Mouse (Mus musculus) hindbrain, embryonic 14.5 days (tissue): ENCODE data around the gene Gm20517. TPM values are rescaled to one million over a fixed set of nuclear protein-coding genes. Genes with fewer than 3 reads are reported as not detected.
"Not testable (repeated sequence)": the region's sequence is repeated elsewhere in the genome, so short reads cannot be mapped to it uniquely, and the experiment has no call there.

ENCODE experiments used
- ATAC-seq: fragments of 200-750 bp; cut with Nextera tagmentation; 2 replicates; pipeline ENCODE4 v1.8.0; 2017; ENCODE audit warnings: moderate number of reproducible peaks, mild to moderate bottlenecking, moderate TSS enrichment, moderate library complexity; ENCODE audit not compliant: low FRiP score
- DNase-seq: peaks from one replicate; pipeline ENCODE4 v3.0.0-alpha.2; 2015; ENCODE audit warnings: low spot score
- H3K27ac ChIP-seq: fragments of 300-500 bp; sonication (generic); 2 replicates; pipeline ENCODE4 v1.5.1; 2014; ENCODE audit warnings: mild to moderate bottlenecking, moderate library complexity
- H3K27me3 ChIP-seq: fragments of 300-500 bp; sonication (generic); 2 replicates; pipeline ENCODE4 v1.6.1; 2014; ENCODE audit warnings: mild to moderate bottlenecking, low read length, mixed read lengths; ENCODE audit not compliant: control insufficient read depth, insufficient read depth
- H3K36me3 ChIP-seq: fragments of 300-500 bp; sonication (generic); replicated peaks from 2 replicates; pipeline ENCODE4 v1.6.1; 2014; ENCODE audit not compliant: control insufficient read depth, insufficient read depth
- H3K4me1 ChIP-seq: fragments of 300-500 bp; sonication (generic); replicated peaks from 2 replicates; pipeline ENCODE4 v1.6.1; 2014; ENCODE audit warnings: antibody characterized with exemption, low read length, mixed read lengths; ENCODE audit not compliant: control insufficient read depth, insufficient read depth
- H3K4me2 ChIP-seq: fragments of 300-500 bp; sonication (generic); replicated peaks from 2 replicates; pipeline ENCODE4 v1.6.1; 2014; ENCODE audit warnings: mild to moderate bottlenecking, moderate library complexity
- H3K4me3 ChIP-seq: fragments of 300-500 bp; sonication (generic); replicated peaks from 2 replicates; pipeline ENCODE4 v1.5.1; 2014; ENCODE audit warnings: mild to moderate bottlenecking, low read length
- H3K9ac ChIP-seq: fragments of 300-500 bp; sonication (generic); 2 replicates; pipeline ENCODE4 v1.6.1; 2014
- H3K9me3 ChIP-seq: fragments of 300-500 bp; sonication (generic); 2 replicates; pipeline ENCODE4 v1.6.1; 2016; ENCODE audit warnings: low read length; ENCODE audit not compliant: control insufficient read depth
- WGBS: fragments of 180-500 bp; shearing (Covaris S2); extraction: QIAGEN DNeasy Blood & Tissue Kit; methylation state at CpG from one replicate; pipeline ENCODE4 v1.1.7; 2014; 5-methylcytosine and 5-hydroxymethylcytosine counted together
- polyA plus RNA-seq: library from polyadenylated mRNA; unstranded; fragments of >200 nt; fragmentation: Nextera tagmentation; extraction: Ambion mirVana; gene quantifications from 2 replicates; pipeline ENCODE4 v1.2.1, GENCODE M21; 2014

The Gm20517 gene
- polyA plus RNA-seq, 1 experiment from 2014 or later, result 3.0 TPM

DNA sequence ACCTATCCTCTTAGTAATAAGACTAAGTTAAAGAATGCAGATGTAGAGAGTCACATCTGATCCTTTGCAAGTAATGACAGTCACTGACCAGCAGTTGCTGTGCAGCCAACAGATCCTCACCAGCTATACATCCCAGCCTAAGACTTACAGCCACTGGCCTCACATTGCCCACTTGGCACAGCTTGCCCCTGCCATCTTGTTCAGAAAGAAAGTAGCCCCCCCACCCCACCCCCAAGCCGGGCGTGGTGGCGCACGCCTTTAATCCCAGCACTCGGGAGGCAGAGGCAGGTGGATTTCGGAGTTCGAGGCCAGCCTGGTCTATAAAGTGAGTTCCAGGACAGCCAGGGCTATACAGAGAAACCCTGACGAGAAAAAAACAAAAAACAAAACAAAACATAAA, 43.0 kb downstream of the Gm20517 start:
- H3K9ac ChIP-seq, H3K4me1 ChIP-seq, H3K27ac ChIP-seq, H3K27me3 ChIP-seq, H3K9me3 ChIP-seq, H3K4me3 ChIP-seq, H3K4me2 ChIP-seq, DNase-seq, ATAC-seq: not testable (repeated sequence)
- 91% methylated on average over 8 of the region's 8 CpGs for WGBS
- H3K36me3 ChIP-seq, result peaks cover 16% of the 10 kb centered on the region; the same call in 1 of the 2 replicates

GRCm38 (mm10) chr17:47655697-47656096, 44.3 kb downstream of the Gm20517 start:
- no peak for DNase-seq
- ATAC-seq, result no peak
- WGBS, result 84% methylated on average over 5 of the region's 5 CpGs
- peaks cover 19% of the 10 kb centered on the region; the same call in 1 of the 2 replicates for H3K36me3 ChIP-seq
- no peaks in the 10 kb centered on the region for H3K9me3 ChIP-seq
- no peaks in the 10 kb centered on the region for H3K4me1 ChIP-seq
- H3K9ac ChIP-seq, result no peak overlapping the region
- H3K4me2 ChIP-seq, result no peak overlapping the region
- no peak overlapping the region for H3K4me3 ChIP-seq
- H3K27ac ChIP-seq, result no peak overlapping the region
- no peaks in the 10 kb centered on the region for H3K27me3 ChIP-seq

- DNase-seq, result no peak
- Histone ChIP-seq H3K36me3 (peaks cover 16% of the 10 kb centered on the region; the same call in 1 of the 2 replicates), H3K9ac (no peak overlapping the region), H3K27ac (no peak overlapping the region), H3K4me1 (no peaks in the 10 kb centered on the region), H3K4me3 (no peak overlapping the region), H3K4me2 (no peak overlapping the region), H3K27me3 (no peaks in the 10 kb centered on the region), H3K9me3 (no peaks in the 10 kb centered on the region)
- WGBS, result 90% methylated on average over 4 of the region's 4 CpGs
- ATAC-seq, result no peak
Measured at GRCm38 (mm10) chr17:47657901-47658300, 46.5 kb downstream of the Gm20517 start.

- ATAC-seq, result no peak
- Histone ChIP-seq H3K4me3 (no peak overlapping the region), H3K9me3 (no peaks in the 10 kb centered on the region), H3K27me3 (no peaks in the 10 kb centered on the region), H3K4me2 (no peak overlapping the region), H3K36me3 (peaks cover 13% of the 10 kb centered on the region; the same call in 1 of the 2 replicates), H3K9ac (no peak overlapping the region), H3K27ac (no peak overlapping the region), H3K4me1 (no peaks in the 10 kb centered on the region)
- DNase-seq, result no peak
- 85% methylated on average over 3 of the region's 3 CpGs for WGBS
Measured at GRCm38 (mm10) chr17:47658741-47659243, 47.4 kb downstream of the Gm20517 start.

DNA sequence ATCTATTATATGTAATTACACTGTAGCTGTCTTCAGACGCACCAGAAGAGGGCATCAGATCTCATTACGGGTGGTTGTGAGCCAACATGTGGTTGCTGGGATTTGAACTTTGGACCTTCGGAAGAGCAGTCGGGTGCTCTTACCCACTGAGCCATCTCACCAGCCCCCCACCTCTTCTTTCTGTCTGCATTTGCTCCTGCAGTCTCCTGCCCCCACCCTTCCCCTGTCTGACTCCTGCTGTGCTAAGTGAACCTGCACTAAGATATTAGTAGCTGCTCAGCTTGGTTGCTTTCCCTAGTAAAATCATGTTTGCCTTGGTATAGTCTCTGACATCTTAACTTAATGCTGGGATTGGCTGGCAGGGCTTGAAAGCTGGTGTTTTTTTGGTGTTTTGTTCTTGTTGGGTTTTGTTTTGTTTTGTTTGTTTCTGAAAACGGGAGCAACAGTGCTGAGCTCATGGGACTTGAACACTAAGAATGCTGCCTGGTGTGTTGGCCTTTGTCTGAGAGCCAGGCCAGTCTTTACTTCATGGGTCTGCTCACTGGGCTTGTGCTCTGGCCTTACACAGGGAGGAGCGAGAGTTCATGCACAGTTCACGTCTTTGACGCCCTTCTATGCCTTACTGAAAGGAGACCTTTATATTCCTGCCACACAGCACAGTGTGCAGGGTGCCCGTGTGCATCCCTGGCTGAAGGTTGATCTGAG, 51.8 kb downstream of the Gm20517 start:
- H3K4me3 ChIP-seq, result no peak overlapping the region
- H3K27ac ChIP-seq, result no peak overlapping the region
- no peaks in the 10 kb centered on the region for H3K4me1 ChIP-seq
- no peaks in the 10 kb centered on the region for H3K9me3 ChIP-seq
- H3K36me3 ChIP-seq, result 0 out of 2 replicates have a peak, but pooled peaks cover 4% of the 10 kb centered on the region
- no peaks in the 10 kb centered on the region for H3K27me3 ChIP-seq
- ATAC-seq (no peak), DNase-seq (no peak)
- no peak overlapping the region for H3K9ac ChIP-seq
- H3K4me2 ChIP-seq, result no peak overlapping the region
- 26% methylated on average over 9 of the region's 9 CpGs for WGBS

DNA sequence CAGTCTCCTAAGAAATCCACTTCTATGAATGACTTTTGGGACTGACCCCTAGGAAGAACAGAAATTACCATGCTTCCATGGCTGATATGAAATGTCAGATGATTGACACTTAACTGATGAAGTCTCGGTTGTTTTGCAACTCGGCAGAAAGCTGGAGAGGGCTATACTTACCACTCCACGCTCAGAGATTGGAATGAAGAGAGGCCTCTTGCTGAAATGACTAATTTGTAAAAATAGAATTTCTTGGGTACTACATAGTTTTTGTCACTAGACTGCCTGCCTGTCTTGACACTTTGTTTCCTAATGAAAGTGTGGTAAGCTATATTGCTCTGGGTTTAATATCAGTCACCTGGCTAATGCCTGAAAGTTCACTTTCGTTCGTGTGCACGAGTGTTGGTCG, 53.1 kb downstream of the Gm20517 start:
- no peak overlapping the region for H3K27ac ChIP-seq
- peaks cover 6% of the 10 kb centered on the region for H3K4me1 ChIP-seq
- ATAC-seq, result no peak
- 0 out of 2 replicates have a peak, but pooled peaks cover 1% of the 10 kb centered on the region for H3K36me3 ChIP-seq
- H3K4me2 ChIP-seq, result no peak overlapping the region
- no peaks in the 10 kb centered on the region for H3K27me3 ChIP-seq
- H3K4me3 ChIP-seq, result no peak overlapping the region
- DNase-seq, result no peak
- H3K9ac ChIP-seq, result no peak overlapping the region
- WGBS, result 83% methylated on average over 7 of the region's 7 CpGs
- no peaks in the 10 kb centered on the region for H3K9me3 ChIP-seq

GRCm38 (mm10) chr17:47669166-47669565, 57.8 kb downstream of the Gm20517 start:
- no peak overlapping the region for H3K9ac ChIP-seq
- no peak overlapping the region for H3K27ac ChIP-seq
- H3K36me3 ChIP-seq, result no peaks in the 10 kb centered on the region; the same call in 1 of the 2 replicates
- no peak overlapping the region for H3K4me2 ChIP-seq
- H3K9me3 ChIP-seq, result no peaks in the 10 kb centered on the region
- H3K4me3 ChIP-seq, result no peak overlapping the region
- H3K27me3 ChIP-seq, result 0 out of 2 replicates have a peak, but pooled peaks cover 5% of the 10 kb centered on the region
- peaks cover 13% of the 10 kb centered on the region for H3K4me1 ChIP-seq
- WGBS, result 44% methylated on average over 4 of the region's 4 CpGs
- ATAC-seq (no peak), DNase-seq (no peak)

- no peak overlapping the region for H3K27ac ChIP-seq
- H3K36me3 ChIP-seq, result peaks cover 14% of the 10 kb centered on the region
- H3K27me3 ChIP-seq, result 0 out of 2 replicates have a peak, but pooled peaks cover 5% of the 10 kb centered on the region
- peak overlapping the region; percentile 68 for H3K4me2 ChIP-seq
- ATAC-seq, result peak; percentile 46
- peak overlapping the region; percentile 27 for H3K4me3 ChIP-seq
- H3K9me3 ChIP-seq, result no peaks in the 10 kb centered on the region
- DNase-seq, result no peak
- peak overlapping the region; percentile 45; the same call in 1 of the 2 replicates for H3K9ac ChIP-seq
- H3K4me1 ChIP-seq, result peaks cover 13% of the 10 kb centered on the region
- WGBS, result 15% methylated on average over 14 of the region's 14 CpGs
Measured at GRCm38 (mm10) chr17:47671988-47672310, 60.6 kb downstream of the Gm20517 start.

DNA sequence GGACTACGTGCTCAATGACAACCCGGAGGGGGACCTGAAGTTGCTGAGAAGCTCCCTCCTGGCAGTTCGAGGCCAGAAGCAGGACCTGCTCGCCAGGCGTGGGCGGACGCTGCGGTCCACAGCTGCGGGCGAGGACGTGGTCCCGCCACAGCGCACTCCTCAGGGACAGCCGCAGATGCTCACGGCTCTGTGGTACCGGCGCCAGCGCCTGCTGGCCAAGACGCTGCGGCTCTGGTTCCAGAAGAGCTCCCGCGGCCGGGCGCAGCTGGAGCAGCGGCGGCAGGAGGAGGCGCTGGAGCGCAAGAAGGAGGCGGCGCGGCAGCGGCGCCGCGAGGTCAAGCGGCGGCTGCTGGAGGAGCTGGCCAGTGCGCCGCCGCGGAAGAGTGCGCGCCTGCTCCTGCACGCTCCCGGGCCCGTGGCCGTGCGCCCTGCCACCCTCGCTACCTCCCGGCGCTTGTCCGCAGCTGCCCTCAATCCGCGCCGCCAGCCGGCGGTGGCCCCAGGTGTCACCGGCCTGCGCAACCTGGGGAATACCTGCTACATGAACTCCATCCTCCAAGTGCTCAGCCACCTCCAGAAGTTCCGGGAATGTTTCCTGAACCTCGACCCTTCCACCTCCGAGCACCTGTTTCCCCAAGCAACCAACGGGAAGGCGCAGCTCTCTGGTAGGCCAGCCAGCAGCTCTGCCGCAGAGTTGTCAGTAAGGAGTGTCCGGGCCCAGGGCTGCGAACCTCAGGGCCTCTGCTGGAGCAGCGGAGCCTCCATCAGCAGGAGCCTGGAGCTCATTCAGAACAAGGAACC, 61.1 kb downstream of the Gm20517 start:
- Histone ChIP-seq H3K4me3 (peak overlapping the region; percentile 27), H3K4me1 (peaks cover 13% of the 10 kb centered on the region), H3K36me3 (peaks cover 19% of the 10 kb centered on the region), H3K9ac (peak overlapping the region; percentile 45; the same call in 1 of the 2 replicates), H3K27ac (no peak overlapping the region), H3K9me3 (no peaks in the 10 kb centered on the region), H3K4me2 (peak overlapping the region; percentile 68), H3K27me3 (0 out of 2 replicates have a peak, but pooled peaks cover 5% of the 10 kb centered on the region)
- 4% methylated on average over 68 of the region's 68 CpGs for WGBS
- DNase-seq (peak; percentile 64), ATAC-seq (peak; percentile 57)
